Mouse (Mus musculus) kidney, postnatal 36 days (tissue): ENCODE data around the gene Plekhm1.

ENCODE experiments used
- DNase-seq, 2 experiments: peaks; one replicate each; pipeline ENCODE4 v3.0.0; 2021 to 2022; ENCODE audit warnings: mixed read lengths in 2 of 2

Plekhm1 gene

GRCm38 (mm10) chr11:103360661-103361081, 51.8 kb downstream of the Plekhm1 start:
- DNase-seq = no peak

- peak; percentile 89 to 92 for DNase-seq
Observed at GRCm38 (mm10) chr11:103359841-103360641, 52.4 kb downstream of the Plekhm1 start.

GRCm38 (mm10) chr11:103359122-103359521, 53.4 kb downstream of the Plekhm1 start:
- DNase-seq = peak; percentile 83 to 84

GRCm38 (mm10) chr11:103358316-103358715, 54.2 kb downstream of the Plekhm1 start:
- peak in 1 of 2 experiments; percentile 73 for DNase-seq

GRCm38 (mm10) chr11:103357710-103358109, 54.8 kb downstream of the Plekhm1 start:
- DNase-seq = no peak

- DNase-seq = no peak
Observed at GRCm38 (mm10) chr11:103356938-103357670, 55.4 kb downstream of the Plekhm1 start.

GRCm38 (mm10) chr11:103356032-103356571, 56.4 kb downstream of the Plekhm1 start:
- peak; percentile 80 to 86 for DNase-seq

GRCm38 (mm10) chr11:103355251-103355650, 57.2 kb downstream of the Plekhm1 start:
- DNase-seq = peak; percentile 87 to 94

GRCm38 (mm10) chr11:103354033-103354432, 58.5 kb downstream of the Plekhm1 start:
- DNase-seq = no peak

GRCm38 (mm10) chr11:103352239-103352814, 60.2 kb downstream of the Plekhm1 start:
- no peak for DNase-seq

- no peak for DNase-seq
Observed at GRCm38 (mm10) chr11:103350711-103351315, 61.7 kb downstream of the Plekhm1 start.

- no peak for DNase-seq
Observed at GRCm38 (mm10) chr11:103349699-103350098, 62.8 kb downstream of the Plekhm1 start.

- peak; percentile 92 to 94 for DNase-seq
Observed at GRCm38 (mm10) chr11:103346657-103347056, 65.8 kb downstream of the Plekhm1 start.

- DNase-seq = no peak
Observed at GRCm38 (mm10) chr11:103346236-103346635, 66.3 kb downstream of the Plekhm1 start.

GRCm38 (mm10) chr11:103345408-103346091, 66.9 kb downstream of the Plekhm1 start:
- peak in 1 of 2 experiments; percentile 45 for DNase-seq

- no peak for DNase-seq
Observed at GRCm38 (mm10) chr11:103344494-103345332, 67.8 kb downstream of the Plekhm1 start.

GRCm38 (mm10) chr11:103343881-103344280, 68.6 kb downstream of the Plekhm1 start:
- DNase-seq = no peak

- no peak for DNase-seq
Observed at GRCm38 (mm10) chr11:103343063-103343462, 69.4 kb downstream of the Plekhm1 start.

- DNase-seq = peak; percentile 83 to 92
Observed at GRCm38 (mm10) chr11:103340677-103341076, 71.8 kb downstream of the Plekhm1 start.

- DNase-seq = no peak
Observed at GRCm38 (mm10) chr11:103340130-103340529, 72.4 kb downstream of the Plekhm1 start.
